Mouse (Mus musculus) urinary bladder, postnatal 0 days (tissue): ENCODE measurements around the gene Socs3. TPM values are rescaled to one million over a fixed set of nuclear protein-coding genes. Genes with fewer than 3 reads are reported as not detected.

ENCODE experiments used
- microRNA-seq: library from miRNA; unstranded; fragments of <30 nt; microRNA quantifications from one replicate; pipeline ENCODE4, GENCODE M21; 2016
- polyA plus RNA-seq: library from polyadenylated mRNA; unstranded; fragments of >200 nt; fragmentation: Nextera tagmentation; extraction: Ambion mirVana; gene quantifications from 2 replicates; pipeline ENCODE4 v1.2.1, GENCODE M21; 2015

The Socs3 gene
- polyA plus RNA-seq, result 19.0 and 19.5 TPM in 2 replicates

DNA sequence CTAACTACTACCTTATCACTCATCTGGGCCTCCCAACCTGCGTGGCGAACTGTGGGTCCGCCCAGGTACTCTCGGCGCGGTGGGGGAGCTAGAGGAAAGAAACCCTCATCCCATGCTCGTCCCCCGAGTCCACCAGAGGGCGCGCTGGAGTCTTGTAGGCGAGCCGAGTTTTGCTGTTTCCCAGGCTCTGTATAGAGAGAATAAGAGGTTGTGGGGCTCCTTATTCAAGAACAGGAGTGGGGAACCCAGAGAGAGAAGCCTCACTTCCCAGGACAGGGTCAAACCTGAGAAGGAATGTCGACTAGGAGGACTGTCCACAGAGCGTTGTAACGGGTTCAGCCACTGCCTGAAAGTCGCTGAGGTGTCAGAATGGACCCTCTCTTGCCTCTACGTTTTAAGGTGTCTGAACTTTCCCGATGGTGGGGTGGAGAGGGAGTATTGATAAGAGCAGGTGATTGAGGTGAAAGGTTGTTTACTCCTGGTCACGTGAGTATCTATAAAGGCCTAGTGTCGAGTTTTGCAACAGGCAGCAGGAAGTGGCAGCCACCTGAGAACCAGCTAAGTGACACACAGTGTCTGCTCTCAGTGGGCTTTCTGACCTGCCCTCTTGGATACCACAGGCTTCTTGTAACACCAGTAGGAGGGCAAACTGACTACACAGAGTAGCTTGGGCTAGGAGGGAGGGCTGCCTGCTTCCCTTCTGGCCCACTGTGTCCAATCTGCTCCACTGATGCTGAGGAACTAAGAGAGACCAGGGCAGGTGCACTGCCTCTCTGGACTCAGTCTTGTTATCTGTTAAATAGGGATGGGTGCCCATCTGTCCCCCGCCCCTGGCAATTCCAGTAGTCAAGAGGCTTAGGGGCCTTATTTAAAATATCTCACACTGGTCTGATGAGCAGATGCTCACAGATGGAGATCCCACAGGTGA, at the start of gene Socs3:
Socs3 (minus strand) TSS at position 103 of the 928 bp plus-strand sequence.

DNA sequence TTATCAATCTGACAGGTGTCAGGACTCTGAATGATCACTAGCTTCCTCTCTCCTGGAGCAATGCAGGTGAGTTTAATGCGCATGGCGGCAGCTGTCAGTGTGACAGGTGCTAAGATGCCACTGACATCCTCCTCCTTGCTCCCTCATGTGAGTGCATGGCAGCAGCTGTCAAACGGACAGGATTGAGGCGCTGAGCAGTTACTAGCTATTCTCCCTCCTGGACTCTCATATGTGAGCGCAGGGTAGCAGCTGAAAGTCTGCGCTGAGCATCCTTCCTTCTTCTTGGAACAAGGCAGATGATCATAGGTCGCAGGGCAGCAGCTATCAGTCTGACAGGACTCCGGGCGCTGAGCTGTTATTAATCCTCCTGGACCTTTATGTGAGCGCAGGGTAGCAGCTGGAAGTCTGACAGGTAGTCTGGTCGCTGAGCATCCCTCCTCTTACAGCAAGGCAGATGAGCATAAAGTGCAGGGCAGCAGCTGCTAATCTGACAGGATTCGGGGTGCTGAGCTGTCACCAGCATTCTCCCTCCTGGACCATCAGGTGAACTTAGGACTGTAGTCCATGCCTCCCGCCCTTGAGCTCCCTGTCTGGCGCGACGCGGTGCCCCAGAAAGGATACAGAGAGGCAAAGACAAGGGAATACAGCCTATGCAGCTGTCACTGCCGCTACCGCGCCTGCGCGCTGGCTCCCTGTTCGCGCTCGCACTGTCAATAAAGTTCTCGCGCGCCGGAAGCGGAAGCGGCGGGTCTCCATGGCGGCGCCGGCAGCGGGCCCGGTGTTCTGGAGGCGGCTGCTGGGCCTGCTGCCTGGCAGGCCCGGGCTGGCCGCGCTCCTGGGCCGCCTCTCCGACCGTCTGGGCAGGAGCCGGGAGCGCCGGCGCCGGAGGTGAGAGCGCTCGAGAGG, 16.5 kb upstream of the Socs3 start, which contains the start of gene Pgs1:
Pgs1 (plus strand) TSS at position 167 of the 906 bp plus-strand sequence.

Small RNAs within 50 kb of the gene (microRNA-seq; reads per million reads assigned to microRNA genes)
- gene Mir6933, result not detected

Other genes with a start within 250 kb of the Socs3 start
- gene Tmc8, start 188.0 kb downstream of the Socs3 start, polyA plus RNA-seq, result 4.9 and 6.1 TPM in 2 replicates
- gene Tmc6, start 187.8 kb downstream of the Socs3 start, polyA plus RNA-seq, result 15.1 and 17.0 TPM in 2 replicates
- gene 6030468B19Rik, start 172.4 kb downstream of the Socs3 start, polyA plus RNA-seq, result not detected in 2 replicates
- 0.31 and 0.46 TPM in 2 replicates for gene Gm20708, start 160.4 kb downstream of the Socs3 start, polyA plus RNA-seq
- gene Syngr2, start 160.4 kb downstream of the Socs3 start, polyA plus RNA-seq, result 144 and 151 TPM in 2 replicates
- gene Afmid, start 144.1 kb downstream of the Socs3 start, polyA plus RNA-seq, result 4.2 and 5.4 TPM in 2 replicates
- 36.0 and 50.9 TPM in 2 replicates for gene Tk1, start 144.0 kb downstream of the Socs3 start, polyA plus RNA-seq
- 47.6 and 67.0 TPM in 2 replicates for gene Birc5, start 120.8 kb downstream of the Socs3 start, polyA plus RNA-seq
- gene Tmem235, start 109.3 kb downstream of the Socs3 start, polyA plus RNA-seq, result not detected in 2 replicates
- 3.6 and 5.0 TPM in 2 replicates for gene Tha1, start 96.6 kb downstream of the Socs3 start, polyA plus RNA-seq
- gene Pgs1, start 16.2 kb upstream of the Socs3 start, polyA plus RNA-seq, result 22.7 and 23.4 TPM in 2 replicates
- 0.04 TPM in 2 replicates for gene Dnah17, start 160.6 kb upstream of the Socs3 start, polyA plus RNA-seq